Mouse (Mus musculus) gastrocnemius, adult 18-20 months (tissue): ENCODE measurements around the gene Ccdc172. TPM values are rescaled to one million over a fixed set of nuclear protein-coding genes. Genes with fewer than 3 reads are reported as not detected.

Experiments used
- DNase-seq: peaks from one replicate; pipeline ENCODE4 v3.0.0; 2021; ENCODE audit warnings: low spot score
- long read RNA-seq, 2 experiments: library from polyadenylated mRNA; stranded (forward); transcript quantifications; one replicate each; pipeline ENCODE4 v2.0.0; 2021
- total RNA-seq, 2 experiments: library from RNA; stranded (reverse); gene quantifications; 2 replicates each; pipeline ENCODE4 v1.2.3; 2021

Gene Ccdc172
- total RNA-seq, result not detected
- long read RNA-seq, experiment 1, result 0 reads
- long read RNA-seq, experiment 2, result 0 reads

DNA sequence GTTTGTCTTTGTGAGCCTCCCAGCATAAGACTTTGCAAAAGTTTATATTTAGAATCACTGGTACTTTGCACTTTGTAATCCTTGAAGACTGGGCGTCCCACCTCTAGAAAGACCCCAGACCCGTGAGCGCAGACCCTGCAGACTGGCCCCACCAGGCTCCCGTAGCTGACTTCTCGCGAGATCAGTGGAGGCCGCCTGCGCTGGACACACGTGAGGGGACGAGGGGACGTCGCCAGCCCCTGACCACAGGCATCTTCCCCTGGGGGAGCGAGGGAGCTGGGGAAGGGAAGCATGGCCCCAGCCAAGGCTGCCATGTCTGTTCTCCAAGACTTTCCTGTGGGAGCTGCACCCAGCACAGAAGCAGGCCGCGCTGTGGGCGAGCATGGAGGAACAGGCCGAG, at the start of gene Ccdc172:
Gene Ccdc172, plus strand, starts transcription at position 176 of the 400 bp plus-strand sequence.
- DNase-seq, result no peak

DNA sequence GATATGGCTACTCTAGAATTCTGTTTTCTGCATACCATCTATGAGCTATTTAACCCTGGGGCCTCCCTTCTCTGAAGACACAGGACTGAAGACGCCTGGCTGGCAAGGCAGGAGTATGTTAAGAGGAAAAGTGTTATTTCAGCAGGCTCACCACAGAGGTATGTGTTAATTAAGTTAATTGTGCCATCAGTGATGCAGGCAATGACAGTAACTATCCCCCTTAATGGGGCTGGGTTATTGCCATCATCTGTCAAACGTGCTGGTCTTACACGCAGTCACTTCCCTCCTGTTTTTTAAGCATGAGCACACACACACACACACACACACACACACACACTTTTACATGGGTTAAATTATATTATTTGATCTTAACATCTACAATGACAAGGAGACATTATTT, 48.0 kb upstream of the Ccdc172 start:
- no peak for DNase-seq

DNA sequence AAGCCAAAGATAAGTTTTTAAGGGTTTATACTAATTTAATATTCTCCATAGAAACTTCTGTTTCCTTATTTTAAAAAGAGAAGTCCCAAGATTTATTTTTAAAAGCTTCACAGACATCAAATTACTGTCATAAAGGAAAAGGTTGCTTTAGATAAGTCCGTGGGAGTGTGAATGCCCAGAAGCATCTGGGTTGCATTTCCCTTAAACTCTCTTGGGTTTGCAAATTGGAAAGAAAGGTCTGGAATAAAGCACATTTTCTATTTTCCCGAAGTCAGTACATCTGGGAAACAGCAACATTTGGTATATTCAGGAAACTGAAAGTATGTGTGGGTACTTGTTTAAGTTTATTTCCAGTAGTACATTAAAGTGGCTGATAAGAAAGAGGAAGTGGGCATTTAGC, 43.5 kb upstream of the Ccdc172 start:
- DNase-seq, result no peak

DNA sequence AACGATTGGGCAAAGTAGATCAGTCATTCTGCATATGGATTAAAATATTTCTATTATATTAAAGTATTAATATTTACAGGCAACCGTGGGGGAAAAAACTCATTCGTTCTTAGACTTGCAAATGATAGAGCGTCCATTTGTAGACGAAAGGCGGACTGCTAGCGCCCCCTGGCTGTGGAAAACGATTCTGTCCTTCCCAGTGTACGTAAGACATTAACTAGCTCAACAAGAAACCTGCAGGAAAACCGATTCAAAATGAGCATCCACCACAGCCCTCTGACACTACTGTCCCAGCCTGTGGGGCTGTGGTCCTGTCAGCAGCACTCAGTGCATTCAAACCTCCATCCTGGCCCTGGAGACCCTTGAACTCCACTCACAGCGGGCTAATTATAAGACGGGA, 42.4 kb upstream of the Ccdc172 start:
- DNase-seq, result peak; percentile 80

DNA sequence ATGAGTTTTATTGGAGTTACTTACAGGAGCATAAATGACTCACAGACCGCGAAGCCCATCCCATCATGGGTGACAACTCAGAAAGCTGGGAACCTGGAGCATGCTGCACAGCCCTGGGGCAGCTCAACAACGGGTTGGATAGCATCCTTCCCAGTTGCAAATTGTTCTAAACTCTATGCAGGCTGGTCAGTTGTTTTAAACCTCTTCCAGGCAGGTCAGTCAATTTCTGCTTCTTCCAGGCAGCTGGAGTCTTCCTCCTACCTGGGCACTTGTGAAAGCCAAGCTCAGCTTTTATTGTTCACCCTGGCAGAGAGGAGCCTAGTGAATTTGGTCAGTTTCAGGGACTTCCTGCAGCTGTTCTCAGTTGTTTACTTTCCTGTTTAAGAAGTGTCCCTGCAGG, 37.5 kb upstream of the Ccdc172 start:
- no peak for DNase-seq

DNA sequence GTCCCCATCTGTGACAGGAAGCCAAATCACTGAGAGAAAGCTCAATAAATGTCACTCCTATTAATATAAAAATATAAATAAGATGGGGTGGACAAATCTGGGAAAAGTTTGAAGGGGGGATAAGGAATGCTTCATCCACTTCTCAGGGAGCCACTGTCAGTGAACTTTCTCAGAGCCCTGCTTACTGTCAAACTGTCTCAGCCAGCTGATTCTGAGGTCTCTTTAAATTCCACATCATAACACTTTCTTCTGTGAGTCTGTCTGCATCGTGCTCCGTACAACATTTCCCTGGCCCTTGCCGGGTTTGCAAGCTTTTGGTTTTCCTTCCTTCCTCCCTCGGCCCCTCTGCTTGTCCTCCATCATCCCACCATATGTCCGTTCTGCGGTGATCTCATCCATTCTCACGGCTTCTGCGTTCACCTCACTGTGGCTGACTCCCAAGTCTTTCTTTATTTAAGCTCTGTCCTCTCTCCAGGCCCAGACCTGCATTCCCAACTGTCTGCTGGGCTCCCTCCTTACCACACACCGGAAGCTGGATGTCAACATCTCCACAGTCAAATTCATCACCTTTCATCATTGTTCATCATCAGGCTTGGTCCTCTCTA, 29.3 kb upstream of the Ccdc172 start:
- DNase-seq, result no peak

DNA sequence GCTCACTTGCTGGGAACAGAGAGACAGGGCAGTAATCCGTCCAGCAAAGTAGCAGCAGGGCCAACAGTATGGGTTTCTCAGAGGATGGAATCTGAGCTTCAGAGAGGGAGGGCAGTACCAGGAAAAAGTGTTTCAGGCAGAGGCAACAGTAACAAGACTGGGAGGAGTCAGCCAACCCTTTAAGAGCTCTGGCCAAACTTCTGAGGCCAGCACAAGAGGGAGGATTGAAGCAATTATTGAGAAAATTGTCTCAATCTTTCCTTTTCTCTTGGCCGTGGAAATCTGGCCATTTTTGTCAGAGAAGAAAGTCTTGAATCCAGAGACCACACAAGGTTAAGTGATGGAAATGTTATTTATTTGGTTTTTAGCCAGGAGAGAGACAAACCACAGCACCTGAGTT, 25.1 kb upstream of the Ccdc172 start:
- DNase-seq, result no peak

DNA sequence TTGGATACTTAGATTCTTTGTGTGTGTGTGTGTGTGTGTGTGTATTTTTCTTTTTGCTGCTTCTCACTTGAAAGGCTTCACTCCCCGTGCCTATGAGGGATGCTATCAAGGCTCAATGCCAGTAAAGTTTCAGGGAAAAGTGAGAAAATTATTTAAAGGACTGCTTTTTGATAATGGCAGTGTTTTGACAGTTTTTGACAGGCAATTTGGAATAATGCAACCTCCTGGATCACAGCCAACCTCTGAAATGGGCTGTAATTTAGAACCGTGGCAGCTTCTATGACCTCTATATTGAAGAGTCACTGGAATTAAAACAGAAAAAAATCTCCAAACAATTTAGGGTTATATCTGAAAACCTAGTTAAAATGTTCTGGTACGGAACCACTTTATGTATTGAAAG, 14.7 kb upstream of the Ccdc172 start:
- no peak for DNase-seq

DNA sequence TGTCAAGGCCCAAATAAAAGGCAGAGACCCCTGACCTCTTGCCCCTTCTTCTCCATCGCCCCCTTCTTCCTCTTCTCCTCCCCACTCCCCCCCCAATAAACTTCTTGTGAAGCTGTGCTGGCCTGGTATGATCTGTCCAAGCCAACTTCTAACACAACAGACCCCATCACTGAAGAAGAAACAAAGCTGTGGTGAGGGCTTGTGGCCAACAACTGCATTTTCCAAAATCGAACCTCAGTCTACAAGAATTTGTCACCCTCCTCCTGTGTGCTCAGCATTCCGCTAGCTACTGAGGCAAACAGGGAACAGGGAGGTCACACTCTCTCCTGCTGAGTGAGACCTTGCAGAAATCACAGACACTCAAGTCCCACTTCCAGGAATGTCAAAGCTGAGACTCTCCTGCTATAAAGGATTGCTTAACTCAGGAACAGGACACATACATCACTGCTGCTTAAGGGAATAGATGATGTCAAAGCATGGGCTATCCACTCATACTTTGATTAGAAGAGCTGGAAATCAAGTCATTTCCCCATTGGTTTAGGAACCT, 12.3 kb upstream of the Ccdc172 start:
- no peak for DNase-seq

DNA sequence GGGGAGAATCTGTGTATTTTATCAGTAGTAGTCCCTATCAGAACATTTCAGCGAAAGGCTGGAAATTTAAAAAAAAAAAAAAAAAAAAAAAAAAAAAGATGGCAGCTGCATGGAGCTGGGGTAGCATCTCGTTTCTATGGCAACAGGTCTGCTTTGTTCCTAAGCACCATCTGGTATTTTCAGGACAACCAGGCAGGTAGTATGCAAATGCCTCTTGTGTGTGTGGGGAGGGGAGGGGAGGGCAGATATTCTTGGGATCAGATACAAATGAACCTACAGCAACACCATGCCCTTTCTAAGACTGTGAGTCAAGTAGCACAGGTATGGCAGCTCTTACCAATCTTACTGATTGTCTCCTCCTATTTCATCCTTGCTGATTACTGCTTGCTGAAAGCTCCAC, 11.7 kb upstream of the Ccdc172 start:
- DNase-seq, result no peak

DNA sequence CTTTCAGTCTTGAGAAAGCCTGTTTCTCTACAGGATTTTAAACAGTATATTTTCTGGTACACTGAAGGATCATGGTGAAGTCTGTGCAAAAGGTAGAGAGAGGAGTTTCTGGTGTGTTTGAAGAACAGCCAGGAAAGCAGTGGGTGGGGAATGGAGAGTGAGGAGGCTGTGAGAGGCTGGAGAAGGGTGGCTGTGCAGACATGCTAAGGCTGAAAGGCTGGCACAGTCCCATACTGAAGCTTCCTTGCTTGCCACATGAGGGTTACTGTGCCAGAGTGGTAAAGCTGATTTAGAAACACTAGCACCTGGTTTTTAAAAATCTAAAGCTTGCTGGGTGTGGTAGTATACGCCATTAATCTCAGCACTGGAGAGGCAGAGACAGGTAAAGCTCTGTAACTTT, 9.9 kb downstream of the Ccdc172 start:
- DNase-seq, result no peak

DNA sequence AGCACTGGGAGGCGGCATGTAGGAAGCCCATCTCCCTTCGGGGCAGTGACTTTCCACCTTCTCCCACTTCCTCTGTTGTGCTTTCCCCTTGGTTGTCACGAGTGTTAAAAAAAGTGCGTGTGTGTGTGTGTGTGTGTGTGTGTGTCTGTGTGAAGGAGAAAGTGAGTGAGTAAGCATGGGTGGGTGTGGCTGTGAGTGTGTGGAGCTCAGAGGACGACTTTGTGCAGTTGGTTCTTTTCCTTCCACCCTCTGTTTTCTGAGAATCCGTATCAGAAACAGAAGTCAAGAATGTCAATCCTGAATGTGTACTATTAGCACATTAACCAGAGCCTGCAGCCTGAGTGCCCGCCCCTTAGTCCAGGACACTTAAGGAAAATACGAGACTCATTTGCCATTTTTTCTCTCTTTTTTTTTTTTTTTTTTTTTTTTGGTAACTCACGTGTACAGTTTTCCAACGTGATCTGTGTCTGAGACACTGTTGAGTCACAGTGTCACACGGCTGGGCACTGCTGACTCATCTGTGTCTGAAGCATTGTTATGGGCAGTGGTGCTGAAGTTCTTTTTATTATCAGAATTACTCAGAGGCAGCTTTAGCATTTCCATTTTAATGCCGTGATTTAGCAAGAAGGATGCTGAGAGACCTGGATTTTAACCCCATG, 12.1 kb downstream of the Ccdc172 start:
- no peak for DNase-seq

DNA sequence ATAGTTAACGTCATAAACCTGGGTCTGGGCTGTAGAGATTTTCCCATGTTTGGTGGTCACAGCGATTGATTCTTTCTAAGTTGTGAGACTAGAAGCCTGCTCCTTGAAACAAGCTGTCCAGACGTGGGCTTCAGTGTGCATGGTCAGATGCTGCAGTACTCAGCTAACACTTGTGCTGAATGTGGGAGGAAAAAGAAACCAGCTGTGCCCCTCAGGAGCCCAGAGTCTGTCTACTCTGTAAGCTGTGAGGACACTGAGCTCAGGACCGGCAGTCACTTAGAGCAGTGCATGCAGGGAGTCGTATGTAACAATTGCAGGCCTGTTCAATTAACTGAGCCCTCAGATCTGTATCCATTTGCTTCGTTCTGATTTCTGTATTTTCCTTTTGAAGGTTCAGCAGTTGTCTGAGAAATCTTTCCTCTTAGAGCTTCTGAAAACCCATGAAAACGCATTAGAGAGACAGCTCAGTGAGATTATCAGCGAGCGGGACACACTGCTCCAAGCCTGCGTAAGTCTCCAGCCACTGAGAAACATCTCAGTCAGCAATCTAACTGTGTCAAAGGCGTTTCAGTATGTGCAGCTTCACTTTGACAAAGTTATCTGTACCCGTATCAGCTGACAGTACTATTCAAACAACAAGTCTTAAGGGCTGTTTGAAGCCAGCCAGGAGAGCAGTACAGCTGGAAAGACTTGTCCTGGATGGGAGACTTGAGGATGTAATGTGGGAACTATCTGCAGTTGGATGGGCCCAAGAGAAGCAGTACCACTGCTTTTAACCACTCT, 13.9 kb downstream of the Ccdc172 start:
- no peak for DNase-seq

DNA sequence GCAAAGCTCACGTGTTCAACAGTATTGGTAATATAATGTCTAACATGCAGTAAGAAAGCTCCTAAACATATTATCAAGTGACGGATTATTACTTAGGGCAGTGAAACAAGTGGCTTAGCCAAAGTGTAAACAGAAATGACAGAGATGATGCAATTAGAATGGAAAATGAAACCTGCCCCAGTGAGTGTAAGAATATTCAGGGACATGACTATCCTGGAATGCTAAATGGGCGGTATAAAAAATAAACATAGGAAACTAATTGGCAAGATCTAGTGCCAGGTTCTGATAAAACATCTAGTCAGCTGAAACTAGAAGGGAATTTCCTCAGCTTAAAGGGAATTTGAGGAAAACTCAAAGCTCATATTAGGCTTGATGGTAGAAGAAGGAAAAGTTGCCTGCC, 21.3 kb downstream of the Ccdc172 start:
- no peak for DNase-seq

DNA sequence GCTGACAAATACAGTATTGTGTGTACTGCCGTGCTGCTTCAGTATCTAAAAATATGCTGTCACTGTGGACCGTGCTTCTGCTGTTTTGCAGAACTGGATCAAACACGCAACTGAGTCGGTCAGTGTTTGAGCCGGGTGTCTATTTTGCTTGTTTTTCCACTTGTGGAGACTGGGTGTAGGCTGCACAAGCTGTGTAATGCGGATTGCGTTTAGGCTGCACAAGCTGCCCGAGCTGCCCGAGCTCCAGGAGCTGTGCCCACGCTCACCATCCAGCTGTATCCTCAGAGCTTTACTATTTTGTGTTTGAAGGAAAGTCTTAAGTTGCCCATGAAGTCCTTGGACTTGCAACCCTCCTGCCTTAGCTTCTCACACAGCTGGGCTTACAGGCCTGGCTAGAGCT, 24.9 kb downstream of the Ccdc172 start:
- DNase-seq, result no peak

DNA sequence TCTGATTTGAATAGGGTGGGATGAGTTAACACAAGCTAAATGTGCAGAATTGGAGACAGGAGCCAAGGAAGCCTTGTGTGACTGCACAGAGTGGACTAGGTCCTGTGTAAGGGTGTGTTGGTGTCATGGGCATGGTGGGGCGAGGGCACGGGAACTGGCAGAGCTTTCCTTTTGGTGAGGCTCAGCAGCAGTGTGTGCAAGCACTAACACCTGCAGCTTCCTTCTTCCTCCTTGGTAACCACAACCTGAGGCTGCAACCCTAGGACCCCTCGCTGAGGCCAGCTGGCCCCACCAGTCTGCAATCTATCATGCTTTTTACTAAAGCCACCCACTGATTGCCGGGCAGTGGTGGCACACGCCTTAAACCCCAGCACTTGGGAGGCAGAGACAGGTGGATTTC, 28.6 kb downstream of the Ccdc172 start:
- no peak for DNase-seq

DNA sequence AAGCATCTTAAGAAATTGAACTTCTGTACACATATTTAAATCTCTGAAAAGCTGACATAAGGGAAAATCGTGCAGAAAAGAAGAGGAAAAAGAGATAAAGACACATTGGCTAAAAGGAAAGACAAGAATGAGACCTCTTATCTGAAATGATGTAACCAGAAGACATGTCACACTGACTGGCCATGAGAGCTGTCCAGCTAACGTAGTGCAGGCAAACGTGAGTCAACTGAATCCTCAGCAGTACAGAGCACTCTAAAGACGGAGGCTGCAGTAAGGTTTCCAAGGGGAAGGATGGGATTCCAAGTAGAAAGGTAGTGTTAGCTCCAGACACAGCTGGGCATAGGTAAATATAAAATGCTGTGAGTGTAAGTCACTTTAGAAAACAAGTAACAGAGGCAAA, 36.6 kb downstream of the Ccdc172 start:
- no peak for DNase-seq

DNA sequence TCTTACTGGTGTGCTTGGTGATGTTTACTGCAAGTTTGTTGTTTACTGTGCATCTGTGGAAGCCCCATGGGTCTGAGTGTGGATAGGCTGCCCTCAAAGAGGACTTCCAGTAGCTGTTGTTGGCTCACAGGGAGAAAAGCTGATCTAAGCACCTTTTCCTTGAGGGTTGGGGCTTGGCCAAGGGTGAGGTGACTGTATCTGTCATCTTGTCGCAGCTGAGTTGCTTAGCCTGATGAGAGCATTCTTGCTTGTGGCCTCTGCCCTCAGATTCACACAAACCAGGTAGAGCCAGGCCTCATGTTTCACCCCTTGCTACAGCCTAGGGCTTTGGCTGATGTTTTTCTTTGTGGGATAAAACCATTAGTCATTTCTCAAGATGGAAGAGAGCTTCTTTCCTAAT, 38.7 kb downstream of the Ccdc172 start:
- DNase-seq, result no peak

DNA sequence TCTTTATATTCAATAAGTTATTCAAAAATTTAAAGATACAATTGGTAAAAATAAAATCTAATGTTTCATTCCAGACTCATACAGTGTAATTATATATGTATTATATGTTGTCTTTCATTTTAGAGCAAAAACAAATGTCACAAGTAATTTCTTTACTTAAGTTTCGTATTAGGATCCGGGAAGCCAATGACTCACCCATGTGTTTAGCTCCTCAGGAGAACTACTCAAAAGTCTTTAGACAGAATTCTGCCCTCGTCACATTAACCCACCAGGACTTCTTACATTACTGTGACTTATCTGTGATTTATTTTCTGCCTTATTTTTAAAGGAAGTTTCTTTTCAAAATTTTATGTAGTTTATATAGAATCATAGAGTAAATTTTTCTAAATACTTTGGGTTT, 39.1 kb downstream of the Ccdc172 start:
- DNase-seq, result no peak

DNA sequence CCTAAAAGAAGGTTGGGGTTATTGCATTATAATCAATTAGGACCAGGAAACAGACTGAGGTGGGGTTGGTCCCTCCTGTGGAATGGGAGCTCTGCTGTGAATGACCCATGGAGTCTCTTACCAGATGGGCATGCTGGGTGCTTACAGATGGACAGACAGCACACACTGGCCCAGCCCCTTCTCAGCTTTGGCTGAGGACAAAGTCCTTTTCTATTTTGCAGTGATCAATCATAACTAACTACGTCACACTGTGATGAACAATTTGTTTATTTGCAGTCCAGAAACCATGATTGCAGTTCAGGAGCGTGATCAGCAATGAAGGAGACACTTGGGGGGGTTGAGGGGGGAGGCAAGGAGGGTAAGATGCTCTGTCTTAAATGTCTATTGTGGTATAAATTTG, 43.2 kb downstream of the Ccdc172 start:
- DNase-seq, result no peak

DNA sequence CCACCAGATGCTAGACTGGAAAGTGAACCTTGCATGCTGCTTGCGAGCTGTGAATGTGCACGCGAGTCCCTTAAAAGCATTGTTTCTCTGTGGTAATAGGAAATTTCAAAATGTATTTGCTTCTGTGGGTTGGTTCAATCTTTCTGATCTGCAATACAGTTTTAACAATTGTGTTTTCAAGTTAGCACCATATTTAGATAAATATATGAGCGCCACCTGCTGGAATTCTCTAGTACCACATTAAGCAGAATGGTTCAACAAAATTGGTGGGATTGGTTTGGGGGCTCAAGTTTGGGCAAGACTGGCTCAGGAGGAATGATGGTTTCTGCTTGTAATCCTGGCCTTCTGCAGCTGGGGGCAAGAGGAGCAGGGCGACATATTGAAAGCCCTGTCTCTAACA, 46.6 kb downstream of the Ccdc172 start:
- DNase-seq, result peak; percentile 14

DNA sequence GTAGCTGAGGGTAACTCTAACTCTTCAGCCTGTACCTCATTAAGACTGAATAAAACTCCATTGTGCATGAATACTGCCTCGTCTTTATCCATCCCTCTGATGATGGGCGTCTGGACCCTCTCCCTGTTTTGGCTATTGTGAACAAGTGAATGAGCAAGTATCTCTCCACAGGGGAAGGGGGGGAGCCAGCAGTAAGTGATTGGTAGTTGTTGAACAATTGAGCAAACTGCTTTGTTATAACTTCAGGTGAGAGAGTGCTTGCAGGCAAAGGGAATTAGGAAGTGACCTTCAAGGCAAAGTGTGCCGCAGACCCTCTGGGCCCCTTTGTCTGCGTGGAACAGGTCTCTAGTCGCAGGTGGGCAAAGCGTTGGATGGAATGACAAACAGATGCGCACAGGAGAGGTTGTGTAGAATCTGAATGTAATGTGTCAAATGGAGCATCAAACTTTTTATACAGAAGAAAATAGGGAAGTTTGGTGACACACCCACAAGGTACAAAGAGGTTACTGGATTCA, 50.6 kb downstream of the Ccdc172 start:
- no peak for DNase-seq
